Mouse (Mus musculus) bone marrow, adult 2 months (tissue): ENCODE measurements around the gene Slc52a3. TPM values are rescaled to one million over a fixed set of nuclear protein-coding genes. Genes with fewer than 3 reads are reported as not detected.

Experiments
- H3K27ac ChIP-seq: fragments of 200-500 bp; 2 replicates; pipeline ENCODE4 v1.5.1; 2012; ENCODE audit warnings: low read depth, mild to moderate bottlenecking, control low read depth, inconsistent platforms, low read length; ENCODE audit not compliant: control insufficient read depth, poor library complexity, insufficient read depth
- H3K4me1 ChIP-seq: fragments of 200-500 bp; 2 replicates; pipeline ENCODE4 v1.6.1; 2011; ENCODE audit warnings: low read length; ENCODE audit not compliant: control insufficient read depth, insufficient read depth
- H3K4me3 ChIP-seq: fragments of 200-500 bp; replicated peaks from 2 replicates; pipeline ENCODE3; 2011; ENCODE audit warnings: mild to moderate bottlenecking, low read depth, low read length, control low read depth; ENCODE audit not compliant: control insufficient read depth
- CTCF ChIP-seq: fragments of 200-500 bp; IDR thresholded peaks from 2 replicates; pipeline ENCODE4 v1.5.1; 2011; ENCODE audit warnings: low read length, control low read depth; ENCODE audit not compliant: control insufficient read depth, insufficient read depth
- POLR2A ChIP-seq: fragments of 200-500 bp; IDR thresholded peaks from 2 replicates; pipeline ENCODE4 v1.6.1; 2011; ENCODE audit warnings: low read depth, mild to moderate bottlenecking, control low read depth, low read length, borderline replicate concordance; ENCODE audit not compliant: control insufficient read depth
- WGBS: fragments of 180-500 bp; shearing (Covaris S2); methylation state at CpG from one replicate; pipeline ENCODE4 v1.1.7; 2018; 5-methylcytosine and 5-hydroxymethylcytosine counted together
- polyA plus RNA-seq: library from polyadenylated mRNA; stranded (reverse); fragments of >200 nt; gene quantifications from 2 replicates; pipeline ENCODE4 v1.2.4, GENCODE M21; 2011; ENCODE audit warnings: low replicate concordance; ENCODE audit not compliant: missing spikeins, insufficient read depth, insufficient read length

Slc52a3 gene
- polyA plus RNA-seq, 1 experiment = 2.6 TPM

DNA sequence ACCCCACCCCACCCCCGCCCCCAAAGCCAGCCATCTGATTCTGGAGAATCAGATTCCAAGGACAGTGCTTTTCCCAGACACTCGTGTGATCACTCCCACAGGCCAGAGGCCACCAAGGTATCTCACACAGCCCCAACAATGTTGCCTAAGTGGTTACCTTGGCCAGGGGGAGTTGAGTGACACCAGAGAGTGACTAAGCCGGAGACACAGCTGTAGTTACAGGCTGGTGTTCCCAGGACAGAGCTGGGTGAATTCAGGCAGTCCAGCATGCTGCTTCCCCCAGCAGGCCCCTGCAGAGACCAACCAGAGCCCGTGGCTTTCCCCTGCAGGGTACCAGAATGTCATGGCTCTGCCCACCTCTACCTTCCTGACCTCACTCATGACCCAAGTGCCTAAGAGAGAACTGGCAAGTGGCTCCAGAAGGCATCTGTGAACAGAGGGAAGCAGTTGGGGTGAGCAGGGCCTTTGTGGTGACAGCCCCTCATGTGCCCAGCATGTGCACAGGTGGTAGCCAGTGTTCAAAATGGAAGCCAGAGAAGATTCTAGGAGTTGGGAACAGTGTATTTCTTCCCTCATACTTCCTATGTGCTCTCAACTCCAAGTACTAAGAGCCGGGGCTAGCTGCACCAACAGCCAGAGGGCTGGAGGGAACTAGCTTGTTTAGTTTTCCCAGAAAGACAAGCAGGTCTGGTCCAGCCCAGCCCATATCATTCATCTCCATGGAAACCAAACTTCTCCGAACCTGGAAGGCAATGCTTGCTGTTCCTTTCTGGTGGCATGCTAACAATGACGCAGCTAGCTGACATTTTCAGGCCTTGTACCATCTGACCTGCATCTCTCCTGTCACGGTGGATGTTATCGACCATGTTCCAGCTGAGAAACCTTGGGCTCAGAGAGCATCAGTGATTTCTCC lies 34.8 kb upstream of the Slc52a3 start:
- no peak for TF ChIP-seq POLR2A
- TF ChIP-seq CTCF = no peak
- WGBS = 70% methylated on average over 9 of the region's 9 CpGs

DNA sequence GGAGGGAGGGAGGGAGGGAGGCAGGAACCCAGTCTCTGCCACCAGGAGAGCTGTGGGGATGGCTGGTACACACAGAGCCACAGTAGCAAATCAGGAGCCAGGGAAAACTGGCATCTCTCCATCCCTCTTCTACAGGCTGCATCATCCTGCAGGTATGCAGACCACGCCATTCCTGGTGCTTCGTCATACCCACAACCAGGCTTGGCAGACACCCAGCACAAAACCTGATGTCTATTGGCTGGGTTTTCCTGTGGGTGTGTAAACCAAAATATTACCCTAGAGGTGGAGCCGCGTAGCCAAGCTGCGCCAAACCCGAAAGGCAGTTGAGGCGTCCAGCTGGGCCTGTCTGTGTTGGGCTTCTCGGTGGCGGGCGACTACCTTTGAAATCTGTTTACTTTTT lies 33.8 kb upstream of the Slc52a3 start:
- TF ChIP-seq POLR2A (no peak), CTCF (no peak)
- 21% methylated on average over 10 of the region's 10 CpGs for WGBS
- no peak overlapping the region for H3K27ac ChIP-seq
- peaks cover 2% of the 10 kb centered on the region; the same call in 1 of the 2 replicates for H3K4me1 ChIP-seq
- no peak overlapping the region for H3K4me3 ChIP-seq

More for the DNA sequence above, 34.8 kb upstream of the Slc52a3 start:
- Histone ChIP-seq H3K27ac (no peak overlapping the region), H3K4me3 (no peak overlapping the region), H3K4me1 (peaks cover 2% of the 10 kb centered on the region; the same call in 1 of the 2 replicates)

DNA sequence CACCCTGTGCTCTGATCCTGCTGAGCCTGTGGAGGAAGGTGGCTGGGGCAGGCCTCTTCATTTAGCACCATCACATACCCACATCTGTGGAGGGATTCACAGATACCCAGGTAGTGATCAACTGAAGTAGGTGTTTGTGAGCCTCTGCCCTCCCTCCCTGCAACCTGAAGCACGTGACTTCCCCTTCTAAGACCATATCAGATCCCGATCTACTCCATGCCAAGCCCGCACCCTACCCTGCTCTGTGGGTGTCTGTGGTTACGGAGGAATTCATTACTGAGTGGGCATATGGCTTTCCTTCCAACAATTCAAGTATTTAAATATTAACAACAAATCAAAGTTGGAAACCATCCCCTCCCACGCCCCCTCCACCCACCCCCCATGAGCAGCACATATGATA lies 33.0 kb upstream of the Slc52a3 start:
- no peak overlapping the region for H3K4me3 ChIP-seq
- no peak overlapping the region for H3K27ac ChIP-seq
- 41% methylated on average over 5 of the region's 5 CpGs for WGBS
- TF ChIP-seq CTCF (no peak; the same call in 1 of the 2 replicates), POLR2A (no peak)
- H3K4me1 ChIP-seq = peaks cover 5% of the 10 kb centered on the region; the same call in 1 of the 2 replicates

DNA sequence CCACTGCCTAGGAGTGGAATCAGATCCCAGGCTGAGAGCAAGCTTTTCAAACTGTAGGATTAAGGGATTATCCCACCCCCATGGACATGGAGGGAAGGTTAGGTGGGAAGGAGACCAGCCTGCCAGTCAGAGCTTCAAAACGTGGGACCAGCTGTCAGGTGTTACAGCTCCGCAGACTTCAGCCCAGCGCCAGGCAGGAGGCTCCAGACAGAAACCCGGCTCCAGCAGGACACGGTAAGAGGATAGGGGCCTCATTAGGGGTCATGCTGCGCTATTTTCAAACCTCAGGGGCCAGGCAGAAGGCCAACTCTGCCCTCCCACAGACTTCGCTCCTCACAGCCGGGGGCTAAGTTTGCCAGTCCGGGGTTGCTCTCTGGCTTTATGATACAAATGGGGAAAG lies 32.3 kb upstream of the Slc52a3 start:
- WGBS = 46% methylated on average over 9 of the region's 9 CpGs
- Histone ChIP-seq H3K27ac (no peak overlapping the region), H3K4me3 (no peak overlapping the region), H3K4me1 (peaks cover 5% of the 10 kb centered on the region; the same call in 1 of the 2 replicates)
- TF ChIP-seq POLR2A = no peak
- TF ChIP-seq CTCF = no peak

DNA sequence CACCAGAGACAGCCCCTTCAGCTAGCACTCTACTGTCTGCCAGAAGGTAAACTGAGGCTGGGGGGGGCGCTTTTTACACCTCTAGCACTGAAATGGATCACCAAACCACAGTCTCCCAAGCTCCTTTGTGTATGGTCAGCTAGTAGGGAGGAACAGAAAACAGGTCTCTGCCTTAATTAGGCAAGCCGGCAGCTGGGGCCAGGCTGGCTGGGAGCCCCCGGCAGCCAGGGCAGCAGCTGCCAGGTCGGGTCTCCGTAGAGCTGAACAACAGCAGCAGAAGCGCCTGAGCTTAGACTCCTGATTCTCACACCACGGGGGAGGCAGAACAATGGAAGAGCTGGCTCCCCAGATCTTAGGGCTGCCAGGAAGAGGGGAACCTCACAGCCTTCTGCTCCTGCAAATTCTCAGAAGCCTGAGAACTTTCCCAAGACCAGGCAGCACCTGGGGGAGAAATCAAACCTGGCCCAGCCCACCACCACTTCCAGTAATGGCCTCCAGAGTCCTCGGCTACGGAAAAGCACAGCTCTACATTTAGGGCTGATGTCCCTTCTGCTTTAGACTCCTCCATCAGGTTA lies 29.0 kb upstream of the Slc52a3 start:
- H3K4me3 ChIP-seq = no peak overlapping the region
- H3K4me1 ChIP-seq = peaks cover 7% of the 10 kb centered on the region; the same call in 1 of the 2 replicates
- no peak overlapping the region for H3K27ac ChIP-seq
- TF ChIP-seq POLR2A (no peak), CTCF (no peak)
- WGBS = 62% methylated on average over 9 of the region's 9 CpGs

DNA sequence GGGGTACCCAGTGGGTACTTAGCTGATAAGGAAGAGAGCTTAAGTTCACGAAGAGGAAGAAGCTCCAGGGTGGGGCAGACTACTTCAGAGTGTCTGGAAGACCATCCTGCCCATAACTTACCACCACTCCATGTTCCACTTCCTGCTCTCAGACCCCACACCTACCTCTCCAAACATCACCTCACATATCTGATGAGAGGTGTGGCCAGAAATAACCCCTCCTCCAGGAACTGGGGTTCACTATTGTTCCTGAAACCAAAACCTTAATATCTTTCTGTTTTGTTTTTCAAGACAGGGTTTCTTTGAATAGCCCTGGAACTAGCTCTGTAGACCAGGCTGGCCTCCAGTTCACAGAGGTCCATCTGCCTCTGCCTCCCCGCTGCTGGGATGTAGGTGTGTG lies 28.5 kb upstream of the Slc52a3 start:
- TF ChIP-seq CTCF (no peak), POLR2A (no peak)
- Histone ChIP-seq H3K27ac (no peak overlapping the region), H3K4me3 (no peak overlapping the region), H3K4me1 (peaks cover 5% of the 10 kb centered on the region; the same call in 1 of the 2 replicates)
- WGBS = 46% methylated on average over 2 of the region's 2 CpGs

DNA sequence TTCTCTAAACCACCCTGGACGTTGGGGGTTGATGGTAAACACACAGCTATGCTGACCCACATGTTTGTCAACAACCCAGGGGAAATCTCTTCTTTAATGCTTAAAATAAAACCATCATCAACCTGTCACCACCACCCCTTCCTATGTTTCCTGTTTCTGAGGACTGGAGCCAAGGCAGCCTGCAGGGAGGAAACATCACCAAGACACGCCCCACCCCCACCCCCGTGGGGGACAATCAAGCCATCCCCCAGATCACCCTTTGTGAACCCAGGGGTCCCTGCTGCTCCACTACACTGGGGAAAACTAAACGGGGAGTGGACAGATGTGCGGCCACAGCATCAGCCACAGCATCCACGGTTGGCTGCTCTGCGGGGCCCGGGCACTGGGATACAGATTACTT lies 27.9 kb upstream of the Slc52a3 start:
- H3K27ac ChIP-seq = no peak overlapping the region
- TF ChIP-seq POLR2A (no peak), CTCF (no peak)
- H3K4me3 ChIP-seq = no peak overlapping the region
- 52% methylated on average over 8 of the region's 8 CpGs for WGBS
- peaks cover 5% of the 10 kb centered on the region; the same call in 1 of the 2 replicates for H3K4me1 ChIP-seq

DNA sequence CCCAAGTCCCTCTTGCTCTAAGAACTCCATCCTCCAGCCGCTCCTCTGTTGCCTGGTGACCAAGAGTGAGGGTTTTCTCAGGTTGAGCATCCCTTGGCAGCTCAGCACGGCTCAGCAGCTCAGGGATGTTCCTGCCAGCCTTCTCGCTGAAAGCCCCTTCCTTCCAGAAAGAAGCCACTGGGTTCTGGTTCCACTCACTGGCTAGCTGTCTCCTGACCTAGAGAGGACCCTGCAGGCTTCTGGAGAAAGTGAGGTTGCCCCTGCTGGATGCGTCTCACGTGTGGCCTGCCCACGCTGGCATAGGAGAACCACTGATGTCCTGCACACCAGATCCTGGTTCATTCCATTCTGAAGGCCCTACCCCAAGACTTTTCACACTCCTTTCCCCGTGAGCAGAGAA lies 27.3 kb upstream of the Slc52a3 start:
- H3K4me1 ChIP-seq = peaks cover 5% of the 10 kb centered on the region; the same call in 1 of the 2 replicates
- WGBS = 76% methylated on average over 7 of the region's 7 CpGs
- TF ChIP-seq POLR2A = no peak
- TF ChIP-seq CTCF = no peak

DNA sequence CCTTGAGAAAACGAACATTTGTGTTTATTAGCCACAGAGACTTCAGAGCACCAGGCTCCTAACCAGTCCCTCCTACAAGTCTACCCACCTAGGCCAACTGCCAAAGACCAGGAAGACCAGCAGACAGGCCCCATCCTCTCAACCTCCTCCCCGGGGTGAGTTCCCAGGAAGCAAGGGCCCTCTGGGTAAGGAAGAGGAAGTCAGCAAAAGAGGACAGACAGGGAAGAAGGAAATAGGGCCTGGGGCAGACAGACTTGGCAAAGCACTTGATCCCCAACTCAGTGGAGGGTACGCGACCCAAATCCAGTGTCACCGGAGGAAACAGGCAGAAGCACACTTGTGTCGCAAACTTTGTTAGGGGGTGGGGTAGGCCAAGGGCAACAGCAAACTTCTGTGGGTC lies 26.9 kb upstream of the Slc52a3 start:
- Histone ChIP-seq H3K4me1 (peaks cover 5% of the 10 kb centered on the region; the same call in 1 of the 2 replicates), H3K4me3 (no peak overlapping the region), H3K27ac (no peak overlapping the region)
- no peak for TF ChIP-seq POLR2A
- no peak for TF ChIP-seq CTCF
- 51% methylated on average over 6 of the region's 6 CpGs for WGBS

More for the DNA sequence above, 27.3 kb upstream of the Slc52a3 start:
- Histone ChIP-seq H3K4me3 (no peak overlapping the region), H3K27ac (no peak overlapping the region)
